Mouse (Mus musculus) megakaryocyte, adult 5-6 weeks (primary cell): ENCODE results near the gene Fosl1. TPM values are rescaled to one million over a fixed set of nuclear protein-coding genes. Genes with fewer than 3 reads are reported as not detected.
"Not testable (repeated sequence)": the region's sequence is repeated elsewhere in the genome, so short reads cannot be mapped to it uniquely, and the experiment has no call there.

Experiments used
- ATAC-seq: 2 replicates; pipeline ENCODE4 v1.8.0; 2016; ENCODE audit warnings: mild to moderate bottlenecking, inconsistent platforms; ENCODE audit not compliant: poor library complexity, severe bottlenecking
- total RNA-seq, 2 experiments: library from RNA; stranded (forward) in 1 of 2; stranded (reverse) in 1 of 2; fragments of 153-499, 151-499 nt in 1 of 2; fragments of 221-1000, 200-1000 nt in 1 of 2; gene quantifications; 2 replicates each; pipeline versions ENCODE4 v1.2.3 to v1.2.4; 2015 to 2017

Gene Fosl1
- total RNA-seq (2015) (0.48 and 1.2 TPM in 2 replicates), total RNA-seq (2017) (0.69 and 0.95 TPM in 2 replicates)

GRCm38 (mm10) chr19:5447515-5448353 lies at the start of gene Fosl1:
Fosl1 (plus strand) TSS chr19:5447547.
- peak; percentile 85 for ATAC-seq

GRCm38 (mm10) chr19:5401073-5401472 lies 46.3 kb upstream of the Fosl1 start:
- not testable (repeated sequence) for ATAC-seq

- ATAC-seq, result no peak
Measured at GRCm38 (mm10) chr19:5402293-5402692, 45.1 kb upstream of the Fosl1 start, which contains the start of gene Tsga10ip. Tsga10ip (minus strand) TSS chr19:5402526.

- ATAC-seq, result 0 out of 2 replicates have a peak, but pooled peaks have one; percentile 16
Measured at GRCm38 (mm10) chr19:5405924-5406323, 41.4 kb upstream of the Fosl1 start.

- peak; percentile 59 for ATAC-seq
Measured at GRCm38 (mm10) chr19:5406531-5407126, 40.7 kb upstream of the Fosl1 start.

- ATAC-seq, result peak; percentile 75
Measured at GRCm38 (mm10) chr19:5407133-5407532, 40.2 kb upstream of the Fosl1 start.

- peak; percentile 58 for ATAC-seq
Measured at GRCm38 (mm10) chr19:5408057-5409001, 39.0 kb upstream of the Fosl1 start.

- no peak for ATAC-seq
Measured at GRCm38 (mm10) chr19:5409068-5409467, 38.3 kb upstream of the Fosl1 start.

GRCm38 (mm10) chr19:5410641-5411040 lies 36.7 kb upstream of the Fosl1 start:
- ATAC-seq, result no peak

- no peak for ATAC-seq
Measured at GRCm38 (mm10) chr19:5411961-5412360, 35.4 kb upstream of the Fosl1 start.

- ATAC-seq, result no peak
Measured at GRCm38 (mm10) chr19:5413840-5414239, 33.5 kb upstream of the Fosl1 start.

- no peak for ATAC-seq
Measured at GRCm38 (mm10) chr19:5414534-5414957, 32.8 kb upstream of the Fosl1 start.

GRCm38 (mm10) chr19:5418750-5419466 lies 28.4 kb upstream of the Fosl1 start:
- ATAC-seq, result no peak

- no peak for ATAC-seq
Measured at GRCm38 (mm10) chr19:5419630-5420029, 27.7 kb upstream of the Fosl1 start.

GRCm38 (mm10) chr19:5420579-5420978 lies 26.8 kb upstream of the Fosl1 start:
- no peak for ATAC-seq

- no peak for ATAC-seq
Measured at GRCm38 (mm10) chr19:5421784-5422183, 25.6 kb upstream of the Fosl1 start.

- ATAC-seq, result no peak
Measured at GRCm38 (mm10) chr19:5422267-5422666, 25.1 kb upstream of the Fosl1 start.

- no peak for ATAC-seq
Measured at GRCm38 (mm10) chr19:5422895-5423443, 24.4 kb upstream of the Fosl1 start.

GRCm38 (mm10) chr19:5423561-5423960 lies 23.8 kb upstream of the Fosl1 start:
- ATAC-seq, result no peak
